Comparison of ENCODE assay signal across 8 mouse cellular contexts in genomic region chr11:94129261-94130059, GRCm38 (mm10).
A peak's percentile ranks its signal among the peaks of the same experiment; 100 is the strongest.
DNase-seq lines count a peak whose midpoint lies in the region; TF ChIP-seq lines count a peak whose summit lies in the region.

No protein-coding gene starts in this region.

- peak overlapping the region; percentile 53; the same call in 1 of the 2 replicates for H3K27ac ChIP-seq in liver, adult 2 months (replicated peaks; ENCODE audit: insufficient read depth, low read depth, low read length)

- no peaks in the 10 kb centered on the region for H3K27me3 ChIP-seq in liver, adult 2 months (ENCODE audit: control insufficient read depth, insufficient read depth, low read length)

- 67% methylated on average over 12 of the region's 12 CpGs for WGBS in liver, adult 2 months

- H3K79me2 ChIP-seq in liver, adult 2 months (ENCODE audit: control insufficient read depth, insufficient read depth, low read length) = no peaks in the 10 kb centered on the region

- peaks cover 8% of the 10 kb centered on the region for H3K4me1 ChIP-seq in liver, adult 2 months (ENCODE audit: control insufficient read depth, insufficient read depth, low read length)

- peak; percentile 77 for TF ChIP-seq CTCF in liver, adult 2 months (IDR thresholded peaks at IDR 0.05; ENCODE audit: low read depth, low read length)

- H3K36me3 ChIP-seq in liver, adult 2 months (ENCODE audit: control insufficient read depth, insufficient read depth, low read length) = peaks cover 11% of the 10 kb centered on the region

- H3K4me3 ChIP-seq in liver, adult 2 months (ENCODE audit: insufficient read depth, low read depth, low read length) = no peak overlapping the region

- peak; percentile 66 for DNase-seq in CD4-positive helper T cell, adult 2 months (ENCODE audit: low read depth, low spot score)
- peak; percentile 78 for DNase-seq in MN1 (ENCODE audit: low spot score)
- DNase-seq in cerebellum, postnatal 10 days = peak; percentile 85
- DNase-seq in gastrocnemius, postnatal 14 days = peak; percentile 66
- peak; percentile 82 for DNase-seq in induced T-regulatory cell, adult 2 months (ENCODE audit: low read depth)
- peak; percentile 59 for DNase-seq in liver, adult 2 months (ENCODE audit: extremely low read depth, low read depth, low spot score)
- peak; percentile 54 for DNase-seq in neural tube, embryonic 10.5 days (ENCODE audit: extremely low spot score, low spot score)
- peak; percentile 31 to 37 for DNase-seq in thymus, postnatal 36 days

- TF ChIP-seq POLR2A in liver, adult 2 months (IDR thresholded peaks at IDR 0.05; ENCODE audit: extremely low read depth, insufficient read depth, low read length) = no peak

- no peak overlapping the region for H3K9ac ChIP-seq in liver, adult 2 months (ENCODE audit: low read depth, low read length)

- intact Hi-C loops in gastrocnemius, postnatal 14 days (cut with DNase I; ENCODE audit: low total_unique reads) = loop anchor here (5.0 to 10.0 kb wide), 2 partner anchors 148 to 355 kb away; partner anchors contain the start of gene Spata20

Comparison
In these comparisons a context has a peak if more than half of its experiments do, and no peak if none do; other contexts are left out.
1. DNase-seq: peak in every context shown above with its lines; median percentile 85 in cerebellum, postnatal 10 days; 82 in induced T-regulatory cell, adult 2 months; 78 in MN1; 66 in CD4-positive helper T cell, adult 2 months; 66 in gastrocnemius, postnatal 14 days; 59 in liver, adult 2 months; 54 in neural tube, embryonic 10.5 days; 34 in thymus, postnatal 36 days.